Mouse (Mus musculus) forebrain, embryonic 11.5 days (tissue): ENCODE measurements at regions not wholly inside any gene's neighbourhood (a gene's known extent, or its start where the extent isn't known, plus 50 kb on each side); places are given as distances from the start of the nearest gene placed in this dataset.

Experiments
- ATAC-seq: fragments of 200-750 bp; cut with Nextera tagmentation; replicated peaks from 2 replicates; pipeline ENCODE4 v1.8.0; 2017; ENCODE audit warnings: moderate TSS enrichment; ENCODE audit not compliant: low FRiP score
- DNase-seq: peaks from one replicate; pipeline ENCODE4 v3.0.0-alpha.2; 2017; ENCODE audit warnings: low spot score
- H3K27ac ChIP-seq: fragments of 300-500 bp; sonication (generic); 2 replicates; pipeline ENCODE4 v1.5.1; 2014; ENCODE audit warnings: low read depth, low read length
- H3K27me3 ChIP-seq: fragments of 300-500 bp; sonication (generic); 2 replicates; pipeline ENCODE4 v1.6.1; 2014; ENCODE audit warnings: mild to moderate bottlenecking, low read length, mixed read lengths; ENCODE audit not compliant: control insufficient read depth, insufficient read depth
- H3K36me3 ChIP-seq: fragments of 300-500 bp; sonication (generic); 2 replicates; pipeline ENCODE4 v1.6.1; 2014; ENCODE audit warnings: mild to moderate bottlenecking, low read length, moderate library complexity, mixed read lengths; ENCODE audit not compliant: control insufficient read depth, insufficient read depth
- H3K4me1 ChIP-seq: fragments of 300-500 bp; sonication (generic); replicated peaks from 2 replicates; pipeline ENCODE4 v1.6.1; 2014; ENCODE audit warnings: low read length, mixed read lengths; ENCODE audit not compliant: control insufficient read depth, insufficient read depth
- H3K4me2 ChIP-seq: fragments of 300-500 bp; sonication (generic); 2 replicates; pipeline ENCODE4 v1.6.1; 2014; ENCODE audit warnings: low read depth, mild to moderate bottlenecking, low read length, moderate library complexity, mixed read lengths; ENCODE audit not compliant: severe bottlenecking
- H3K4me3 ChIP-seq: fragments of 300-500 bp; sonication (generic); 2 replicates; pipeline ENCODE4 v1.5.1; 2014; ENCODE audit warnings: low read depth, low read length
- H3K9ac ChIP-seq: fragments of 300-500 bp; sonication (generic); 2 replicates; pipeline ENCODE4 v1.6.1; 2014; ENCODE audit warnings: low read length
- H3K9me3 ChIP-seq: fragments of 300-500 bp; sonication (generic); 2 replicates; pipeline ENCODE4 v1.6.1; 2016; ENCODE audit warnings: low read length, mixed read lengths; ENCODE audit not compliant: control insufficient read depth
- WGBS: fragments of 180-500 bp; shearing (Covaris S2); extraction: QIAGEN DNeasy Blood & Tissue Kit; methylation state at CpG from one replicate; pipeline ENCODE4 v1.1.7; 2014; 5-methylcytosine and 5-hydroxymethylcytosine counted together

DNA sequence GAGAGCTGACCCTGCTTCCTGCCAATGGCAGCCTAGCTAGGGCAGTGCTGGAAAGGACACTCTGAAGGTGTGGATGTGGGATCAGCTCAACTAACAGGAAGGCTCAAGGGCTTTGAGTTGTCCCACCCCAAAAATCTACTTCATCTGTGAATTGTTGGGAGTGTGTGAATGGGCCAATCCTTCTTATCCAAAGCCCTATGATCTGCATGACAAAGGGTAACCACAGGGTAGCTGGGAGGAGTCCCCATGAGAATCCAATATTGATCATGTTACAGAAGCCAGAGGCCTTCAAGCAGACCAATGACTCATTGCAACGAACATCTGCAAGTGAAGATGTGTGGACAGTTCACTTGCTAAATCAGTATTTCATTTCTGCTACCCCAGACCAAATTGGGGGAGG lies 51.1 kb upstream of the Adra1b start:
- Histone ChIP-seq H3K4me3 (no peak overlapping the region), H3K4me2 (no peak overlapping the region), H3K27me3 (no peaks in the 10 kb centered on the region), H3K9ac (no peak overlapping the region), H3K9me3 (no peaks in the 10 kb centered on the region), H3K27ac (no peak overlapping the region), H3K36me3 (no peaks in the 10 kb centered on the region), H3K4me1 (no peaks in the 10 kb centered on the region)
- DNase-seq, result no peak
- ATAC-seq, result no peak
- WGBS, result 73% methylated on average over 1 of the region's 1 CpGs

GRCm38 (mm10) chr11:43958241-43958975 lies 57.4 kb upstream of the Adra1b start:
- ATAC-seq, result no peak
- no peak for DNase-seq
- no peak overlapping the region for H3K27ac ChIP-seq
- H3K27me3 ChIP-seq, result no peaks in the 10 kb centered on the region
- H3K4me2 ChIP-seq, result no peak overlapping the region
- H3K4me3 ChIP-seq, result no peak overlapping the region
- no peaks in the 10 kb centered on the region for H3K4me1 ChIP-seq
- H3K9ac ChIP-seq, result no peak overlapping the region
- 38% methylated on average over 3 of the region's 3 CpGs for WGBS
- no peaks in the 10 kb centered on the region for H3K9me3 ChIP-seq
- H3K36me3 ChIP-seq, result no peaks in the 10 kb centered on the region

DNA sequence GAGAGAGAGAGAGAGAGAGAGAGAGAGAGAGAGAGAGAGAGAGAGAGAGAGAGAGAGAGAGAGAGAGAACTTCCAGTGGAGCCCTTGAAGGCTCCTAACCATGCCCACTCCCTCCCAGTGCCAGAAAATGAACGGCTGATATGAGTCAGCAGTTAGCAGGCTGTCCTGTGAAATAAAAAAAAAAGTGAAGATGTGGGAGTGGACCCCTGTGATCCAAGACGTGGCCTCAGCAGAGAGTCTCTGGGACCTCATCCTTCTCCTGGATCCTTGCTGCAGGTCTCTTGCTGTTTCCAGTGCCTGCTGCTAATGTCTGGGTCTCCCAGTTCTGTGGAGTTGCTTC lies 57.9 kb upstream of the Adra1b start:
- H3K4me3 ChIP-seq, result no peak overlapping the region
- H3K4me1 ChIP-seq, result no peaks in the 10 kb centered on the region
- no peaks in the 10 kb centered on the region for H3K27me3 ChIP-seq
- no peaks in the 10 kb centered on the region for H3K9me3 ChIP-seq
- H3K4me2 ChIP-seq, result no peak overlapping the region
- WGBS, result 64% methylated on average over 2 of the region's 2 CpGs
- ATAC-seq (no peak), DNase-seq (no peak)
- H3K27ac ChIP-seq, result no peak overlapping the region
- H3K36me3 ChIP-seq, result no peaks in the 10 kb centered on the region
- no peak overlapping the region for H3K9ac ChIP-seq

DNA sequence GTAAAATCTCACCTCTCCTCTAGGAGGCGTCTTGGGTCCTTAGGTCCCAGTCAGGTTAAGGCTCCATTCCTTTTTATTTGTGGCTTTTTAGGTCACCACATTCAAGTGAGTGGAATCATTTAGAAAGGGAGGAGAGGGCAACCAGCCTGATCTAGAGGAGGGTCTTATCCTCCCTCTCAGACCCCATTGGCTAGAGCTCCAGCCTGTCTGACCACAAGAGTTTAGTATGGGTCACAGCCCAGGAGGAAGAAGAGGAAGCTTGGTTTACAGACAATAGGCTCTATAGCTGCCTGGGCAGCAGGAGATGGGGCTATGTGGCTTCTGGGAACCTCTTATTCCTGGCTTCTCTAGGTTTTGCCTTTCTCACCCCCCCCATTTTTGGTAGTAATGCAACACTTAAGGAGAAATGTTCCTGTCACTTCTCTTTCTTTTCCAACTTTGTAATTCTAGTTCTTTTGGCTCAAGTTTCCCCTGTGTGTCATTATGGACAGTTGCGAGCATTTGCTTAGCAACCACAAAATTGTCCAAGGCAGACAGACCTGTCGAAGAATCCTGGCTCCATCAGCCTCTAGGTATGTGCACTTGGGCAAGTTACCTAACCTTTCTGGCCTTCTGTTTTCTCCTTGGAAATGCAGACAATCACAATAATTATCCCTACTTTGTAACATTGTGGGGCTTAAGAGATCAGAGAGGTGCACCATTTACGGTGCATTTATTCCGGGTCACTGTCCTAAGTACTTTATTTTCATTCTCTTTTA lies 59.5 kb upstream of the Adra1b start:
- Histone ChIP-seq H3K27ac (no peak overlapping the region), H3K9ac (no peak overlapping the region), H3K9me3 (no peaks in the 10 kb centered on the region), H3K27me3 (no peaks in the 10 kb centered on the region), H3K4me3 (no peak overlapping the region), H3K4me2 (no peak overlapping the region), H3K36me3 (no peaks in the 10 kb centered on the region), H3K4me1 (no peaks in the 10 kb centered on the region)
- whole genome bisulfite sequencing, result 58% methylated on average over 5 of the region's 5 CpGs
- DNase-seq (no peak), ATAC-seq (no peak)

DNA sequence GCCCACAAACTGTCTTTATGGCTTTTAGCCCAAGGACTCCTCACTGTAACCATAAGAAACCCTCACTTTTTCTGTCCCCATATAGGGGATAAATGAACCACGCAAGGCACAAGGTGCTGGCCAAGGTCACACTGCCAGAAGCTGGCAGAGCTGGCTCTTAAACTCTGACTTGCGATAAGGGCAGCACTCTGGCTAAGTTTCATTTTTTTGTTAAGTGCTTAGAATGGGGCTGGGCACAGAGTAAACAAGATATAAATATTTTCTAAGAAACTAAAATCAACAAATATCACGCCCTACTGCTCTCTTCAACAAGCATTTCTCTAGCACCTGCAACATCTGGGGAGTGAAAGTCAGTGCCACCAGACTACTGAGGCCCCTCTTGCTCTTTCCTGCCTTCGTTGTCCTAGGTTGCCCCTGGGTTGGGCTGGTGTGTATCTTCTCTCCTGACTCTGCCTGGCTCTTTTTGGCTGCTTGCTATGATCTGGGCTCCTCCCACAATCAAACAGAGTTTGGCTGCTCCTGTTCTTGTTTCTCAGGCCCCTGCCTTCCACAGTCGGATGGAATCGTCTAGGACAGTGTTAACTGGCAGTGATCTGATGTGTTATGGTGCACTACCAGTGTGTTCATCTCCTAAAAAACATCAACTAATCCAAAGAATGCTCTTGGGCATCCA lies 60.5 kb upstream of the Adra1b start:
- no peak overlapping the region for H3K9ac ChIP-seq
- no peaks in the 10 kb centered on the region for H3K4me1 ChIP-seq
- ATAC-seq, result no peak
- no peaks in the 10 kb centered on the region for H3K27me3 ChIP-seq
- 83% methylated on average over 6 of the region's 6 CpGs for WGBS
- no peak overlapping the region for H3K4me2 ChIP-seq
- H3K27ac ChIP-seq, result no peak overlapping the region
- no peak for DNase-seq
- H3K36me3 ChIP-seq, result no peaks in the 10 kb centered on the region
- no peaks in the 10 kb centered on the region for H3K9me3 ChIP-seq
- H3K4me3 ChIP-seq, result no peak overlapping the region

GRCm38 (mm10) chr11:43967764-43968163 lies 66.8 kb upstream of the Adra1b start:
- DNase-seq (no peak), ATAC-seq (no peak)
- no peak overlapping the region for H3K27ac ChIP-seq
- H3K9me3 ChIP-seq, result no peaks in the 10 kb centered on the region
- no peak overlapping the region for H3K9ac ChIP-seq
- no peak overlapping the region for H3K4me2 ChIP-seq
- 97% methylated on average over 1 of the region's 1 CpGs for WGBS
- no peaks in the 10 kb centered on the region for H3K36me3 ChIP-seq
- H3K27me3 ChIP-seq, result no peaks in the 10 kb centered on the region
- H3K4me1 ChIP-seq, result no peaks in the 10 kb centered on the region
- H3K4me3 ChIP-seq, result no peak overlapping the region

DNA sequence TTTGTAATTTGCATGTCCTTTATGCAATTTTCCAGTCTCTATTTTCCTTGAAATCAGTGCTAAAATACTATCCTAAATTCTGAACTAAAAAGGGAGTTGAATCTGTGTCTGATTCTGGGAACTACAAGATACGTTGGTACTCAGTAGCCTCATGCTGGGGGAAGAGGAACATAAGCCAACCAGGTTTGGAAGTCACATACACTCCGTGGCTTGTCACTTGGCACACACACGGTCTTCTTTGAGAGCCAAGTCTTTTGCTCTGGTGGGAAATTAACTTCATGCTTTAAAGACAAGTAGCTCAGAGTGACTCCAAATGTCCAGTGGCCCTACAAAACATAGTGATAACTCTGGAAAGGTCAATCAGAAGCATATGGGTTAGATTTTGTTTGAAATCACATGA lies 70.9 kb upstream of the Adra1b start:
- no peak overlapping the region for H3K4me3 ChIP-seq
- H3K9ac ChIP-seq, result no peak overlapping the region
- H3K4me2 ChIP-seq, result no peak overlapping the region
- H3K27me3 ChIP-seq, result no peaks in the 10 kb centered on the region
- no peak overlapping the region for H3K27ac ChIP-seq
- DNase-seq, result no peak
- H3K9me3 ChIP-seq, result no peaks in the 10 kb centered on the region
- H3K36me3 ChIP-seq, result no peaks in the 10 kb centered on the region
- WGBS, result 83% methylated on average over 3 of the region's 3 CpGs
- ATAC-seq, result no peak
- no peaks in the 10 kb centered on the region for H3K4me1 ChIP-seq

- H3K9me3 ChIP-seq, result no peaks in the 10 kb centered on the region
- ATAC-seq (no peak), DNase-seq (no peak)
- H3K27me3 ChIP-seq, result no peaks in the 10 kb centered on the region
- H3K4me3 ChIP-seq, result no peak overlapping the region
- H3K9ac ChIP-seq, result no peak overlapping the region
- H3K4me2 ChIP-seq, result no peak overlapping the region
- H3K4me1 ChIP-seq, result no peaks in the 10 kb centered on the region
- no peaks in the 10 kb centered on the region for H3K36me3 ChIP-seq
- WGBS, result 59% methylated on average over 4 of the region's 4 CpGs
- no peak overlapping the region for H3K27ac ChIP-seq
Measured at GRCm38 (mm10) chr11:43976024-43976423, 75.0 kb upstream of the Adra1b start.
